Mouse (Mus musculus): ENCODE measurements at regions not wholly inside any gene's neighbourhood (a gene's known extent, or its start where the extent isn't known, plus 50 kb on each side); places are given as distances from the start of the nearest gene placed in this dataset.
A peak's percentile ranks its signal among the peaks of the same experiment; 100 is the strongest.

- DNase-seq (ENCODE audit: low spot score): no peak
Observed at GRCm38 (mm10) chr13:28898900-28899299, 54.6 kb downstream of the Sox4 start.

GRCm38 (mm10) chr13:28892896-28893295 is 60.6 kb downstream of the Sox4 start:
- DNase-seq (ENCODE audit: low spot score): no peak

GRCm38 (mm10) chr13:28887098-28887497 is 66.4 kb downstream of the Sox4 start:
- no peak for DNase-seq (ENCODE audit: low spot score)

- peak; percentile 47 for DNase-seq (ENCODE audit: low spot score)
Observed at GRCm38 (mm10) chr13:28886691-28887090, 66.8 kb downstream of the Sox4 start.

- peak; percentile 43 for DNase-seq (ENCODE audit: low spot score)
Observed at GRCm38 (mm10) chr13:28885083-28886037, 68.2 kb downstream of the Sox4 start.

- DNase-seq (ENCODE audit: low spot score): peak; percentile 62
Observed at GRCm38 (mm10) chr13:28884191-28884820, 69.2 kb downstream of the Sox4 start.

- peak; percentile 10 for DNase-seq (ENCODE audit: low spot score)
Observed at GRCm38 (mm10) chr13:28883398-28883797, 70.1 kb downstream of the Sox4 start.

GRCm38 (mm10) chr13:28880888-28881287 is 72.6 kb downstream of the Sox4 start:
- no peak for DNase-seq (ENCODE audit: low spot score)

- no peak for DNase-seq (ENCODE audit: low spot score)
Observed at GRCm38 (mm10) chr13:28878692-28879091, 74.8 kb downstream of the Sox4 start.

- no peak for DNase-seq (ENCODE audit: low spot score)
Observed at GRCm38 (mm10) chr13:28876771-28877170, 76.7 kb downstream of the Sox4 start.

- DNase-seq (ENCODE audit: low spot score): no peak
Observed at GRCm38 (mm10) chr13:28870681-28871080, 82.8 kb downstream of the Sox4 start.

- no peak for DNase-seq (ENCODE audit: low spot score)
Observed at GRCm38 (mm10) chr13:28867210-28867609, 86.3 kb downstream of the Sox4 start.

GRCm38 (mm10) chr13:28866686-28867085 is 86.8 kb downstream of the Sox4 start:
- DNase-seq (ENCODE audit: low spot score): no peak

GRCm38 (mm10) chr13:28860601-28861000 is 92.9 kb downstream of the Sox4 start:
- no peak for DNase-seq (ENCODE audit: low spot score)

GRCm38 (mm10) chr13:28859829-28860427 is 93.6 kb downstream of the Sox4 start:
- no peak for DNase-seq (ENCODE audit: low spot score)

GRCm38 (mm10) chr13:28858001-28858400 is 95.5 kb downstream of the Sox4 start:
- DNase-seq (ENCODE audit: low spot score): no peak

GRCm38 (mm10) chr13:28857201-28857600 is 96.3 kb downstream of the Sox4 start:
- DNase-seq (ENCODE audit: low spot score): no peak

GRCm38 (mm10) chr13:28856472-28856871 is 97.0 kb downstream of the Sox4 start:
- DNase-seq (ENCODE audit: low spot score): peak; percentile 28

GRCm38 (mm10) chr13:28854247-28854646 is 99.3 kb downstream of the Sox4 start:
- no peak for DNase-seq (ENCODE audit: low spot score)

- no peak for DNase-seq (ENCODE audit: low spot score)
Observed at GRCm38 (mm10) chr13:28848305-28848704, 105.2 kb downstream of the Sox4 start.

- no peak for DNase-seq (ENCODE audit: low spot score)
Observed at GRCm38 (mm10) chr13:28847478-28847877, 106.0 kb downstream of the Sox4 start.

- DNase-seq (ENCODE audit: low spot score): no peak
Observed at GRCm38 (mm10) chr13:28844495-28844894, 109.0 kb downstream of the Sox4 start.

Measured in thymus, postnatal 0 days (tissue).